Mouse (Mus musculus): ENCODE measurements around the gene Gm19410.

Gm19410 gene

DNA sequence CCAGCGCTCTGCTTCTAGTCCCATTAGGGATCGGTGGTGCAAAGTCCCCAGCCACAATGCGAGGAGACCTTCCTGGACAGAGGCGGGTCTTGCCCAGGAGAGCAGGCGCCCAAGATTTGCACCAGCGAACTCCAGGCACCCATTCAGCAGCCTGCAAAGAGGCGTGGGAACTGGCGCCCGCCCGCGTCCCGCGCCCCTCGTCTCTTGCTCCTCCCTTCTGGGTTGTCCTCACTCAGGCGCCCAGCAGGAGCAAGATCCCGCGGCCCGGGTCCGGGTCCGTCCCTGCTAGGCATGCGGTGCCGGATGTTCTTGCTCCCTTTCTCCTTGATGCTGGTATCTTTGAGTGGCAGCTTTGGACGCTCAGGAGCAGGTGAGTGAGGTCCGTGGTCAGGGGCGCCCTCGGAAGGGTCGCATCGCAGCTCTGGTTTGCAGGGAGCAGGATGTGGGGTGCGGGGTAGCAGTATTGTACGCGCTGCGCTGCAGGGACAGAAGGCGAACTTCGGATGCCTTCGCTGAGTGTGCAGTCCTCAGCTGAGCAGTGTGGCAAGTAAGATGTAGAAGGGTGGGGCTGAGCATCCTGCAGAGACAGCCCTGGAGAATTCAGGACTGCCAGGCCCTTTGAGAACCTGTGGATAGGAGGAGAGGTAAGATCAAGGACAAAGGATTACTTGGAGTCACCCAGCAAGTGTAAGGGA, at the start of gene Gm19410:
Gene Gm19410, plus strand, starts transcription at position 292 of the 695 bp plus-strand sequence.
- no peak for DNase-seq

DNA sequence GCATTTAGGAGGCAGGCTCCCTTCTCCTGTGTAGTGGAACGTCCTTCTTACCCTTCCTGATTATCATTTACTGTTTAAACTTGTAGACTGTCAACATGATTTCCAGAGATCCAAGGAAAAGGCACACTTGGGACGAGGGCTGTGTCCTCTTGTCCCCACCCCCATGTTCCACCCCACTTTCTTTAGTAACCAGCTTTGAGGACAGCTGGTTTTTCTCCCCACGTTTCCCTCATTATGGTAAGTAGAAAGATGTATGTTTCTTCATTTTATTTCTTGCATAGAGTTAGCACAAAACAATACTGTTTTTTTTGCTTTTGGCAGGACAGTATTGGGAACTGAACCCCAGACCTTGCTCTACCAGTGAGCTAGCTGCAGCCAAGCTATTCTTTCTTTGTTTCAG, 34.8 kb upstream of the Gm19410 start:
- no peak for DNase-seq

DNA sequence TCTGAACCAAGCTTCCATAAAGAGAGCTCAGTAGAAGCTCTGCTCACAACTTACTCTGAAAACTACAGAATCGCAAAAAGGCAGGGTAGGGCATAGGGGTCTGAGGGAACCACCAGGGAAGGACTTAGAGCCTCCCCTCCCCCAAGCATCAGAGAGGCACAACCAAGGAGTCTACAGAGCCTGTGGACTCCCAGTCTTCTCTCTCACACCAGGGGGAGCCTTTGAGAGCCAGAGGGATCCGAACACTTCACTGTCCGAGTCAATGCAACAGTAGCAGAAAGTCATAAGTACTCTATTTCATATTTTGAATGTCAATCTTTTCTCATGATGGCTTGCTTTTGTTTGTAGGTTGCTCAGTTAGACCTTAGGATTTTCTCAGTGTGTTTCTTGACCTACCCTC, 30.2 kb upstream of the Gm19410 start:
- peak; percentile 10 for DNase-seq

DNA sequence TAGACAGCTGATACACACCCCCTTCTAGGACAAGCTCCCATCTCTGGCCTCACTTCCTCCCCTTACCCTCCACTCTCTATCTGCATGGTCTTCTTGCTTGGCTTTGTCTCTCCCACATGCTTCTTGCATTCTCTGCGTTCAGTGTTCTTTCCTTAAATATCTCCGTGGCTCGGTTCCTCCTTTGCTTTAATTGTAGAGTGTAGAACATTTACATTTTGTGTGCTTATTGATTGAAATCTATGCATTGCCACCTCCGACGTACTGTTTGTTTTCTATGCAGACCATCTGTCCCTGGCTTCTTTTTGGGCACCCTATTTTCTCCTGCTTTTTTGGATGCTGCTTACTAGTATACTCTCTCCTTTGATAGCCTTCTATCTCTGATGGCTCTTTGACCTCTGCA, 9.4 kb upstream of the Gm19410 start:
- DNase-seq = no peak

DNA sequence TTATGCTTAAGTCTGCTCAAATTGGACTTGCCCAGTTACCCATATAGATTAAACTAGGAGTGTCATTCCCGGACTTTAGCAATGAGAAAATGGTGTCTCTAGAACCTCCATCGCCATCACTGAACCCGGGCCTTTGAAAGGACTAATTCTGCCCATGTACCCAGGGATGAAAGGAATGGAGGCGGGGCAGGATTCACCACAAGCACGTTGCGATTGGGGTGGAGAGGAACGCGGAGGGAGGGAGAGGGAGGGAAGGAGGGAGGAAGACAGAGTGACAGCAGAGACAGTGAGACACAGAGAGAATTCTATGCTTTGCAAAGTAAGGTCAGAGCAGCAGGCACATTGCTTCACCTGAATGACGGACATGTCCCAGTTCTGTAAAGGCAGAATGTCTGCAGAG, 570 bp upstream of the Gm19410 start:
- no peak for DNase-seq

DNA sequence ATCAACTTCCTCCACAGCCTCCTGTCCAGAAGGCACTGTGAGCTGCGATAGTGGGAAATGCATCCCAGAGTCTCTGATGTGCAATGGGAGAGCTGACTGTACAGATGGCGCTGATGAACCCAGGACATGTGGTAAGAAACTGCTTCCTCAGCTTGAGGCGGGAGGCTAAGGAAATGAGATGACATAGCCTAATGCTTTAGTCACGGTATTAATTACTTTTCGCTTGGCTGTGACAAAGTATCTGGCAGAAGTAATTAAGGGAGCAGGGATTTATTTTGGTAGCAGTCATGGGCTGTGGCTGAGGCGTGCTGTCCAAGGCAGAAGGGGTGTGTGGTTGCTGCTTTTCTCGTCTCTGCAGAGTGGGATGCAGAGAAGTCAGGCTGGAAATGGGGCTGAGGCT, 7.9 kb downstream of the Gm19410 start:
- DNase-seq = no peak
